Mouse (Mus musculus) kidney, embryonic 14.5 days (tissue): ENCODE results near the gene Pabpn1l. TPM values are rescaled to one million over a fixed set of nuclear protein-coding genes. Genes with fewer than 3 reads are reported as not detected.

ENCODE experiments used
- ATAC-seq: fragments of 200-750 bp; cut with Nextera tagmentation; 2 replicates; pipeline ENCODE4 v1.8.0; 2017; ENCODE audit warnings: moderate number of reproducible peaks, mild to moderate bottlenecking, moderate TSS enrichment, moderate library complexity; ENCODE audit not compliant: low FRiP score, low TSS enrichment
- H3K27ac ChIP-seq: fragments of 300-500 bp; sonication (generic); 2 replicates; pipeline ENCODE4 v1.5.1; 2014; ENCODE audit warnings: low read depth, mild to moderate bottlenecking, low read length, moderate library complexity, mixed read lengths
- H3K27me3 ChIP-seq: fragments of 300-500 bp; sonication (generic); 2 replicates; pipeline ENCODE4 v1.6.1; 2014; ENCODE audit warnings: mild to moderate bottlenecking, low read length; ENCODE audit not compliant: control insufficient read depth, insufficient read depth
- H3K36me3 ChIP-seq: fragments of 300-500 bp; sonication (generic); 2 replicates; pipeline ENCODE4 v1.6.1; 2014; ENCODE audit warnings: low read length, mixed read lengths; ENCODE audit not compliant: control insufficient read depth, insufficient read depth
- H3K4me1 ChIP-seq: fragments of 300-500 bp; sonication (generic); 2 replicates; pipeline ENCODE4 v1.6.1; 2014; ENCODE audit warnings: low read length, mixed read lengths; ENCODE audit not compliant: control insufficient read depth, insufficient read depth
- H3K4me2 ChIP-seq: fragments of 300-500 bp; sonication (generic); replicated peaks from 2 replicates; pipeline ENCODE4 v1.6.1; 2014; ENCODE audit warnings: low read depth, mild to moderate bottlenecking, low read length
- H3K4me3 ChIP-seq: fragments of 300-500 bp; sonication (generic); 2 replicates; pipeline ENCODE4 v1.5.1; 2014; ENCODE audit warnings: mild to moderate bottlenecking, low read length
- H3K9ac ChIP-seq: fragments of 300-500 bp; sonication (generic); 2 replicates; pipeline ENCODE4 v1.6.1; 2014; ENCODE audit warnings: low read depth, mild to moderate bottlenecking, low read length, moderate library complexity
- H3K9me3 ChIP-seq: fragments of 300-500 bp; sonication (generic); 2 replicates; pipeline ENCODE4 v1.6.1; 2016; ENCODE audit warnings: low read length; ENCODE audit not compliant: control insufficient read depth
- WGBS: fragments of 180-500 bp; shearing (Covaris S2); extraction: QIAGEN DNeasy Blood & Tissue Kit; methylation state at CpG from one replicate; pipeline ENCODE4 v1.1.7; 2014; 5-methylcytosine and 5-hydroxymethylcytosine counted together
- polyA plus RNA-seq: library from polyadenylated mRNA; unstranded; fragments of >200 nt; fragmentation: Nextera tagmentation; extraction: Ambion mirVana; gene quantifications from 2 replicates; pipeline ENCODE4 v1.2.1, GENCODE M21; 2014

Gene Pabpn1l
- polyA plus RNA-seq, 1 experiment from 2014 or later, result not detected

DNA sequence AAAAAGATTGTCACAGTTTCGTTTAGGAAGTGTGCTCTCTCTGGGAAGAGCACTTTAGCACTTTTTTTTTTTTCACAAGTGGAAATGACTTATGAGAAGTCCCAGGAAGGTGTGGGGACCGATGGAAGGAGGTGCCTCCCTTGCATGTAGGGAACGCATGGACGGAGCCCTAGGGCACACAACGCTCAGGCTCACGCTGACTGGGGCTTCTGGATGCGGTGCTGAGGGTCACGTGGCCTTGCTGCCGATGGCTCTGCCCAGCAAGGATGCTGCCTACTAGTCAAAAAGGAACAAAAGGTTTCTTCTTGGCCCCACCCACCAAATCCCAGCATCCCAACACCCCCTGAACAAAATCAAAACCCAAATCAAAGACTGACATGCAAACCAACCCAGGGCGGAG lies 6.8 kb upstream of the Pabpn1l start:
- WGBS, result 31% methylated on average over 10 of the region's 10 CpGs
- H3K27ac ChIP-seq, result no peak overlapping the region

DNA sequence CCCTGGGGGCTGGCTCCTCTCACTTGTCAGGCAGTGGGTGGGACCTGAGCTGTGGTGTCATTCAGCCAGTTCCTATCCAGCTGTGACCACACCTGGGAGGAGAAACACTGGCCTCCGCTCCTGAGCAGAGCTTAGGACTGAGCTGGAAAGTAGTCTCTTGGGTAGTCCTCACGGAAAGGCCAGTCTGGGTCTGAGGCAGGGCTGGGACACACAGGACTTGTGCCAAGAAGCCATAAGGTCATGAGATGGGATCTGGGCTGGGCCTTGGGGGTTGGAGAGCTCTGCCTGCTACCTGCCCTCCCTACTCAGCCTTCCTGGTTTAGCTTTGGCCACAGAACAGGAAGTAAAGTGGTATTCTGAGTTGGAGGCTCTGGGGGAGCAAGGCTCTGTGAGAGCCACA lies 4.4 kb upstream of the Pabpn1l start:
- Histone ChIP-seq H3K9ac (no peak overlapping the region), H3K27me3 (no peaks in the 10 kb centered on the region), H3K36me3 (no peaks in the 10 kb centered on the region), H3K9me3 (no peaks in the 10 kb centered on the region), H3K27ac (no peak overlapping the region), H3K4me1 (peaks cover 3% of the 10 kb centered on the region), H3K4me2 (no peak overlapping the region), H3K4me3 (no peak overlapping the region)
- no peak for ATAC-seq
- 89% methylated on average over 2 of the region's 2 CpGs for WGBS

More for the DNA sequence above, 6.8 kb upstream of the Pabpn1l start:
- no peaks in the 10 kb centered on the region for H3K27me3 ChIP-seq
- no peak overlapping the region for H3K4me3 ChIP-seq
- no peak for ATAC-seq
- no peaks in the 10 kb centered on the region for H3K36me3 ChIP-seq
- H3K9me3 ChIP-seq, result no peaks in the 10 kb centered on the region
- peaks cover 3% of the 10 kb centered on the region; the same call in 1 of the 2 replicates for H3K4me1 ChIP-seq
- H3K4me2 ChIP-seq, result no peak overlapping the region
- no peak overlapping the region for H3K9ac ChIP-seq

DNA sequence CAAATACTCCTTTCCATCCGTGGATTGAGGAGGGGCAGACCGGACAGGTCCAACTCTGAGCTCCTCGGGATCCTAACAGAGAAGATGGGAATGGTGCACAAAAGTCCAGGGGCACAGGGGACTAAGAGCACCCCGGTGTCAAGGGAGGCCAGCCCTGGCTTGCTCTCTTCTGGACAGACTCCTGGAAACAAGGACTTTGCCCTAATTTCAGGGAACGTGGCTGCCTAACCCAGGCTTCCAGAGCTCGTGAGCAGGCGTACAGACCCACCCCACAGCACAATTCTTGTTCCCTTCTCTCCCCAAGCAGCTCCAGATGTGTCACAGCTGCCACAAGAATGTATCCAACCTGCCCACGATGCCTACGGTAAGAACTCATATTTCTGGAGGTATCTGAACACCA lies 3.3 kb upstream of the Pabpn1l start:
- Histone ChIP-seq H3K36me3 (no peaks in the 10 kb centered on the region), H3K4me1 (peaks cover 11% of the 10 kb centered on the region), H3K9me3 (no peaks in the 10 kb centered on the region), H3K27ac (no peak overlapping the region), H3K9ac (no peak overlapping the region), H3K4me2 (no peak overlapping the region), H3K27me3 (no peaks in the 10 kb centered on the region), H3K4me3 (no peak overlapping the region)
- ATAC-seq, result no peak
- 87% methylated on average over 9 of the region's 9 CpGs for WGBS

DNA sequence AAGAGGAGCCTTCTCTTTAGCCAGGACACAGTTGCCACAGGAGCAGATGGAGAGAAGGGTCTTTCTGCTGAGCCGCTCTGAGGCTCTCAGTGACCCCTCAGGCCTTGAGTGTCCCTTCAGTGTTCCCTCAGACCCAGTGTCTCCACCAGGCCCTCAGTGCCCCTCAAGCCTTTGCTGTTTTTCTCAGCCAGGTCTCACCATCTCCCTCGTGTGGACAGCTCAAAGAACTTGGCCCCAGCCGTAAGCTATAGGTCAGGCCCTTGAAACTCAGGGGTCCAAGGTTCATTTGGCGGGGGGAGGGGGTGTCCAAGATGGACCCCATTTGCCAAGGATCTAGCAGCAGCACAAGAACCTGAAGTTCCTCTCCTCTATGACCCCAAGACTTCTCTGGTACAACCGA lies 2.1 kb upstream of the Pabpn1l start:
- 69% methylated on average over 5 of the region's 5 CpGs for WGBS
- H3K27ac ChIP-seq, result no peak overlapping the region

DNA sequence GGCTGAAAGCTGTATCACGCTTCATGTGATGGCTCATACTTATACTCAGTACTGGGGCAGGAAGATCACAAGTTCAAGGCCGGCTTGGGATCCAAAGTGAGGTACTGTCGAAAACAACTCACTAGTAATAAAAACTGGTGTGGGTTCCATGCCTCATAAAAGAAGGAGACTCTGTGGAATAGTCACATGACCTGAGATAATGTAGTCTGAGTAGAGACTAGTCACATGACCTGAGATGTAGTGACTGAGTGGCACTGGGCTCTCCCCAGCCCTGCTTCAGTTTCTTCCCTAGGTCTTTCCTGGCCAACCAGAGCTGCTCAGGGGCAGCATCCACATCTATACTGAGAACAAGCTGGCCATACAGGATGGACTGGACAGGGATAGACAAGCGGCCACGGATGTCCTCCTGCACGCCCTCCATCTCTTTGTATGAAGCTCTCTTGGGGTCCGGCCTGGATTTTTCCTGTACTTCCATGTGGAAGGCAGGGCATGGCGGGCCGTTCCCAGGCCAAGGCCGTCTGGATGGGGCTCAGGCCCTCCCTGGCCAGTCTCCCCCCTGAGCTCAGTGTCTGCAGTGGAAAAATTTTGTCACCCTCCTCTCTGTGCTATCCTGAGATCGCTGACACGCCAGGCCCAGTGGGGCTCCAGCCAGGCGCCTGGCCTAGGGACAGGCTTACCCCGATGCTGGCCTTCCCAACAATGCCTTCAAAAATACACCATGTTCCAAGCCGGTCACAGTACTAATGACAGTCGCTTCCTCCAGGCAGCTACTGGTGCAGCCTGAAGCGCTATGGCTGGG lies 1.5 kb upstream of the Pabpn1l start:
- H3K36me3 ChIP-seq, result no peaks in the 10 kb centered on the region
- H3K9ac ChIP-seq, result no peak overlapping the region
- no peak overlapping the region for H3K4me3 ChIP-seq
- ATAC-seq, result no peak
- H3K27ac ChIP-seq, result no peak overlapping the region
- no peaks in the 10 kb centered on the region for H3K27me3 ChIP-seq
- H3K4me1 ChIP-seq, result peaks cover 14% of the 10 kb centered on the region
- H3K9me3 ChIP-seq, result no peaks in the 10 kb centered on the region
- 92% methylated on average over 17 of the region's 17 CpGs for WGBS
- no peak overlapping the region for H3K4me2 ChIP-seq

More for the DNA sequence above, 2.1 kb upstream of the Pabpn1l start:
- Histone ChIP-seq H3K4me2 (no peak overlapping the region), H3K27me3 (no peaks in the 10 kb centered on the region), H3K36me3 (no peaks in the 10 kb centered on the region), H3K4me3 (no peak overlapping the region), H3K9me3 (no peaks in the 10 kb centered on the region), H3K4me1 (peaks cover 12% of the 10 kb centered on the region), H3K9ac (no peak overlapping the region)
- no peak for ATAC-seq

DNA sequence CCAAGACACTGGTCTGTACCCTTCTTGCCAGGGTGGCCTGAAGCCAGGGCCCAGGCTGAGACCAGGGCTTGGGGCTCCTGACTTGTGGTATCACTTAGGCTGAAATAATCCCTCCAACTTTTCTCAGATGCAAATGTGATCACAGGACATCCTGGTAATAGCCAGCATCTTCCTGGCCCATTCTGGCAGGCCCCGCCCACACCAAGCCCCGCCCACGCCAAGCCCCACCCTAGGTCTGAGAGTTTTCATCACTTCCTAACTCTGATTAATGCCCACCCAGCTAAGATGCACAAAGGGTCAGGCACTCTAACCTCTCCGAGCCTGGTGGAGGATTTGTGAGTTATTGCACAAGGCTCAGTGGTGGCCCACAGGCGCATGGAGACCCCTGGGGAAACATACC lies 2.1 kb downstream of the Pabpn1l start:
- Histone ChIP-seq H3K27me3 (no peaks in the 10 kb centered on the region), H3K9me3 (no peaks in the 10 kb centered on the region), H3K4me3 (no peak overlapping the region), H3K4me1 (peaks cover 17% of the 10 kb centered on the region), H3K36me3 (no peaks in the 10 kb centered on the region), H3K9ac (no peak overlapping the region), H3K4me2 (no peak overlapping the region), H3K27ac (no peak overlapping the region)
- no peak for ATAC-seq
- WGBS, result 20% methylated on average over 5 of the region's 5 CpGs

DNA sequence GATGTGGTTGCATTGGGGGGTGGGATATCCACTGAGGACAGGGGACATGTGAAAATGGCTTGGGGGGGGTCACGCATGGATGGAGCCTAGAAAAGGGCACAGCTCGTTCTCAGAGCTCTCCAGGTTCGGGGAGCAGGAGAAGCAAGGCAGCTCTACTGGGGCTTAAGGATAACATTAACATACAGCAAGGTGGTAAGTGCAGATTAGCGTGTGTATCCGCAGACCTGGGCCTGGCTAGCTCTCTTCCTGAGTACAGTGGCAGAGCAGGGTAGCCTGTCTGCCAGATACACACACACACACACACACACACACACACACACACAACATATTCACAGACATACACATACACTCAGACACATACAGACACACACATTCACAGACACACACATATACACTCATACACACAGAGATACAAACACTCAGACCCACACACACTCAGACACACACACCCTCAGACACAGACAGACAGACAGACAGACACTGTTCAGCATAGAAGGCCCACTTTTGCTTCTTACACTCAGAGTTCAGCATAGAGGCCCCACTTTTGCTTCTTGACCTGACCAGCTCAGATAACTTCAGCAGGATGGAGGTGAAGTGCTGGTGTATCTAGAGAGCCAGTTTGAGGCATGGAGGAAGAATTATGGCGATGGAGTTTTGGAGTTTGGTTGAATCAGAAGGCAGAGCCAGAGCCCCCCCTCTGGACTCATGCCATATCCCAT lies 3.7 kb downstream of the Pabpn1l start:
- H3K4me2 ChIP-seq, result no peak overlapping the region
- H3K27ac ChIP-seq, result no peak overlapping the region
- ATAC-seq, result no peak

DNA sequence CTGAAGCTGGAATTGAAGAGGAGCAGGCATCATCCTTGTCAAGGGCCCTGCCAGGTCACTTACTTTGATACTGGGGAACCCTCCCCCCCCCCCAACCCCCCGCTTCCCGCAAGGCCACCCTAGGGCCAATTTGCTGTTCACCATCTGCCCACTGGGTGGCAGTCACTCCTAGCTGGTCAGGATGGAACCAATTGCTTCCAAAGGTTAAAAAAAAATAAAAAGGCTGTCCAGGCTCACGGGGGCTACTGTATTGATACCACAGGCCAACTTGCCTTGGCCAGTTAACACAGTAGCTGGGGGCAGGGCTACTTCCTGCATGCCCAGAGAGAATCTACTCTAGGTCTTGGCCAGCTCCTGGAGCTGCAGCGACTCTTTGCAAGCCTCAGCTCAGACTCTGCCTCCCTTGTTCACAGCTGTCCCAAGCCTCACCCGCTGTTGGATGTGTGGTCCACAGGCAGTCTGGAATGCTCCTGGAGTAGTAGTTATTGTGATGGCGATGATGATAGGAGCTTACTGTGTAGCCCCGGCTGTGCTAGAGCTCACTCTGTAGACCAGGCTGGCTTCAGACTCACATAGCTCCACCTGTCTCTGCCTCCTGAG lies 4.5 kb downstream of the Pabpn1l start:
- no peak for ATAC-seq
- Histone ChIP-seq H3K27me3 (no peaks in the 10 kb centered on the region), H3K9ac (no peak overlapping the region), H3K36me3 (no peaks in the 10 kb centered on the region), H3K9me3 (no peaks in the 10 kb centered on the region), H3K4me1 (peaks cover 17% of the 10 kb centered on the region), H3K4me2 (no peak overlapping the region), H3K27ac (no peak overlapping the region), H3K4me3 (no peak overlapping the region)
- 44% methylated on average over 5 of the region's 7 CpGs for WGBS

More for the DNA sequence above, 3.7 kb downstream of the Pabpn1l start:
- Histone ChIP-seq H3K4me3 (no peak overlapping the region), H3K4me1 (peaks cover 17% of the 10 kb centered on the region), H3K36me3 (no peaks in the 10 kb centered on the region), H3K9ac (no peak overlapping the region), H3K9me3 (no peaks in the 10 kb centered on the region), H3K27me3 (no peaks in the 10 kb centered on the region)
- 80% methylated on average over 6 of the region's 6 CpGs for WGBS
